Mouse (Mus musculus) hindbrain, embryonic 12.5 days (tissue): ENCODE data around the gene BC005561. TPM values are rescaled to one million over a fixed set of nuclear protein-coding genes. Genes with fewer than 3 reads are reported as not detected.

Source experiments
- polyA plus RNA-seq: library from polyadenylated mRNA; unstranded; fragments of >200 nt; fragmentation: Nextera tagmentation; extraction: Ambion mirVana; gene quantifications from 2 replicates; pipeline ENCODE4 v1.2.1, GENCODE M21; 2016

The BC005561 gene
- polyA plus RNA-seq, 1 experiment from 2014 or later = 19.5 TPM

Other genes with a start within 250 kb of the BC005561 start
- gene Ibsp, start 209.2 kb upstream of the BC005561 start, polyA plus RNA-seq = 0.14 TPM in 1 of 2 replicates, not detected in the other
- gene Mepe, start 183.0 kb upstream of the BC005561 start, polyA plus RNA-seq = not detected in 2 replicates
- gene Spp1, start 73.2 kb upstream of the BC005561 start, polyA plus RNA-seq = 34.9 and 36.0 TPM in 2 replicates
- gene Pkd2, start 48.9 kb upstream of the BC005561 start, polyA plus RNA-seq = 21.8 and 24.1 TPM in 2 replicates